Mouse (Mus musculus) cerebellum, postnatal 25 days (tissue): ENCODE data around the gene Ifna15.

Source experiments
- DNase-seq, 2 experiments: peaks; one replicate each; pipeline ENCODE4 v3.0.0; 2021; ENCODE audit warnings: mixed read lengths in 2 of 2

Gene Ifna15

DNA sequence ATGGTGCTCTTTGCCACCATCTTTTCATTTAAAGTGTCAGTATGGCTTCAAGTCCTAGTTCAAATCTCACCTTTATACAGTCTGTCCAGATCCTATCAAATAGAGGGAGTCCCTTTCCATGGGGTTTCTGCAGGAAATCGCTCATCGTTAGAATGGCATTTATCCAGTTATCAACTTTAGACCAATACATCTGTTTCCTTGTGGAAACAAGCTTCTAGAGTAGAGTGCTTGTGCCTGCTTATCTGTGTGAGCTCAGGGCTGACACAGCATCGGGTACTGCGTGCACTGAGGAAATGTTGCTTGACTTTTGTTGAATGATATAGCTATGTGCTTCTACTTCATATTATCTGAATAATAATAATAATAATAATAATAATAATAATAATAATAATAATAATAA is 44.3 kb downstream of the Ifna15 start:
- DNase-seq = no peak
